Mouse (Mus musculus) 3T3-L1 (cell line): ENCODE results near the gene Zbtb24.

ENCODE experiments used
- DNase-seq: peaks from one replicate; pipeline ENCODE4 v3.0.0-alpha.2; 2015; ENCODE audit warnings: low read depth, low spot score

Gene Zbtb24

DNA sequence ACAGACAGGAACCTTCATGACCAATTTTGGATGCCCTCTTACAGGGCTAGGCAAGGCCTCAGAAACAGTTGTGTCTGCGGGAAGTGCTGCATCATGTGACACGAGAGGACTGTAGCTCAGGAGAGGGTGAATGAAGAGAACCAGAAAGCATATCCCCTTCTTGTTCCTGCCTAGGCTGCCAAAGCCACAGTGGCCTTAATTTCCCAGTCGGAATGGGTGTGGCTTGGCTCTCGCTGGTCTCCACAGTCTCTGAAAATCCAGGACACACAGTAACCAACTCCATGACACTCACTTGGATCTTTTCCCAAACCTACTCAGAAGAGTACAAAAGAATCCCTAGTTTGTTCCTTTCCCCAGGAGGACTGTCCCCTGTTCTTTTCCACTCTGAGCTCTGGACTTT, 50.8 kb downstream of the Zbtb24 start:
- peak; percentile 70 for DNase-seq

DNA sequence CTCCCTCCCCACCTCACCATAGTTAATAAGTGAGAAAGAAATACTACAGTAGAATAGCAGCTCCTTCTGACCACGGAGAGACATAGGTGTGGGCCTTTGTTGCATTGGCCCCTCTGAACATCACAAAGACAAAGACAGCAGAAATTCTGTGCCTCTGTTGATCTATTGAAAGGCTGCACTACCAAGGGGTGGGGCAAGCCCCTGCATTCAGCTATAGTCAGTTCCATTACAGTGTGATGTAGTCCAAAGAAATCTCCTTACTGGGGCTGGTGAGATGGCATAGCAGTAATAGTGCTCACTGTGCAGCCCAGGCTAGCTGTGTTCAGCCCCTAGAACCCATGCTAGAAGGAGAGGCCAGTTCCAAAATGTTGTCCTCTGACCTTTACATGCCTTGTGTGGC, 54.8 kb downstream of the Zbtb24 start:
- no peak for DNase-seq

DNA sequence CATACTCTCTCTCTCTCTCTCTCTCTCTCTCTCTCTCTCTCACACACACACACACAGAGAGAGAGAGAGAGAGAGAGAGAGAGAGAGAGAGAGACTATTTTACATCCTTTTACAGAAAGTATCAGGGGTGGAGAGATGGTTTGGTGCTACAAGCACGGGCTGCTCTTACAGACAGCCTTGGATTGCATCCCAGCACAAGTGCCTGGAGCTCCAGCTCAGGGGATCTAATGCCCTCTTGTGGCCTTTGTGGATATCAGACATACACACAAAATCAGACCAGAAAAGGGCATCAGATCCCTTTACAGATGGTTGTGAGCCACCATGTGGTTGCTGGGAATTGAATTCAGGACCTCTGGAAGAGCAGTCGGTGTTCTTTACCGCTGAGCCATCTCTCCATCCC, 55.3 kb downstream of the Zbtb24 start:
- peak; percentile 92 for DNase-seq

DNA sequence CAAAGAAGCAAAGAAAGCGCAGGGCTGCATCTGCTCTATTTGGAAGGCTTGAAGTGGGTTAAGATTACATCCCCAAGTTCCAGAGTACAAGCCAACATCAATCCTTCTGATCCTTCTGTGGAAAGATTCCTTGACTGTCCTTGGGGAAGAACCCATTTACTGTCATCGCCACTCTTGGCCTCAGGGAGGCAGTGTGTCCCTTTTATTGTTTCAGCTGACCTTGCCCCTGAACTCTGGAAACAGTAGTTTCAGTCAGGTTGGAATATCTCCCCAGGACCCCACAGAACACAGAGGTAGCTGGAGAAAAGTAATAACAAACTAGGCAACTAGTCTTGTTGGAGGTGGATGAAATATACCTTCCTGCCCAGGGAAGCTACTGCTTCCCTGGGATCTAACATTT, 59.0 kb downstream of the Zbtb24 start:
- DNase-seq, result peak; percentile 45

DNA sequence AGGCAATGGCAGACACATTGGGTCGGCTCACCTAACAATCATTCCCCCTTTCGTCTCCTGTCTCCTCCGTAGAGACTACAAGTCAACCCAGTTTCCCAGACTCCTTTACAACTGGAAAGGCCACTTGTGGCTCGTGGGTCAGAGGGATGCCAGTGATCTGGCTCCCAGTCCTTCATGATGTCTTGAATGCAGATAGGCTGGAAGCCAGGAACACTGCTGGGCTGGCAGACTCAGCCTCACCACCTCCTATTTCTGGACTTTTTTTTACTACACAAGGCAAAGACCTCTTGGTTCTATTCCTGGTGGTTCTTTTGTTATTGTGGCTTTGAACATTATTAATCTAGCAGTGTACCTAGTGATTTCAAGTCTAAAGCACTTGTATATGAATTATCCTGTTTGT, 64.1 kb downstream of the Zbtb24 start:
- DNase-seq, result no peak

DNA sequence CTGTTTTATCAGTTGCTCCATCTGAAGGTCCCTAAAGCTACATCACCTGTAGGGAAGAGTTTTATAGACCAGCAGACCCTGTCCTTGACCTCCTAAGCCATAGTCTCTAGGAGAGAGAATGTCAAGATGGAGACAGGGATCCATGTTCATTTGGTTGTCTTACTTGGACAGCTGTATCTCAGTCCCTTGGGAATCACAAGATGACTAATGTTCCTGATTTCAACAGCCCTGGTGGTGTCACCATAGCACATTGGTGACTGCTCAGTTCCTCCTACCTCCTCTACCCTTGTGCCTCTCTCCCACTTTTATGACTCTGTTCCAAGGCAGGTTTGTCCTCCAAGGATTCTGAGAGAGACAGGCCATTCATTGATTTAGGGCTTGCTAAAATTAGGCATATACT, 64.7 kb downstream of the Zbtb24 start:
- peak; percentile 20 for DNase-seq
